Comparison of ENCODE assay signal across 8 mouse cellular contexts in the genomic region with DNA sequence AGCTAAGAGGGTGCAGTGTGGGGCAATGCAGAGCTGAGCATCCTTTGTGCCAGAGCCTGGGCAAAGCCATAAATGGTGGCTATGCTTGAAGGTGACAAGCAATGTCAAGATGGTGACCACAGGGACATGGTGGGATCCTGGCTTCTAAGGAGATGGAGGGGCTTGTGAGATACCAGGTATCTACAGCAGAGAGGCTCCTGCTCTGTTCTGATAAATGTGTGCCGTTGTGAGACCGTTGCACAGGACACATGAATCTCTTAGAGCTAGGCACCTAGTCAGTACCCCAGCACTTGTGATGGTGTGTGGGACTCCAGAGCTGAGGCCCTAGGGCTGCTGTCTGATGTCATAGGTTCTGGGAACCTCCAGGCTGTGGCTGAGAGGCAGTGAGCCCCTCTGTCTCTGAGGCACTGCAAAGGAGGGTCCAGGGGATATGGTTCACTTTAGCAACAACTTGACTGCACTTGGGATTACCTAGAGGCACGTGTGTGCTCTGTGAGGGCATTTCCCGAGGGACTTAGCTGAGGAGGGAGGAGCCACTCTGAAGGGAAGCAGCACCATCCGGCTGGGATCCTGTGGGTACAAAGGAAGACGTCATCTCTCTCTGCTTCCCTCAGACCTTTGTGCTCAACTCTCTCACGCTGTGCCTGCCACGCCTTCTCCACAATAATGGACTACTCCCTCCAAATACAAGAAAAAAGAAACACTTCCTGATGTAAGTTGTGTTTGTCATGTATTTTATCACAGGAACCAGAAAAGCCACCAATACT.
DNase-seq lines count a peak whose midpoint lies in the region; ATAC-seq lines count a peak whose summit lies in the region.

No protein-coding gene starts in this region.

- no peak overlapping the region for H3K9ac ChIP-seq in hindbrain, embryonic 13.5 days
- no peak overlapping the region for H3K9ac ChIP-seq in neural tube, embryonic 12.5 days

- ATAC-seq in hindbrain, embryonic 13.5 days (ENCODE audit: low FRiP score) = no peak
- ATAC-seq in neural tube, embryonic 12.5 days (ENCODE audit: low FRiP score, low read depth) = peak; percentile 24; the same call in 1 of the 2 replicates

- peak; percentile 38 for DNase-seq in kidney, postnatal 14 days
- no peak for DNase-seq in kidney, adult 11 months
- peak; percentile 64 for DNase-seq in embryo, embryonic 10 days (ENCODE audit: low spot score)
- no peak for DNase-seq in right cerebral cortex, postnatal 4 days
- no peak for DNase-seq in cerebellum, adult 8-10 months
- DNase-seq in testis, postnatal 14 days (ENCODE audit: low spot score) = no peak

- H3K4me1 ChIP-seq in hindbrain, embryonic 13.5 days (replicated peaks) = peaks cover 68% of the 10 kb centered on the region
- H3K4me1 ChIP-seq in neural tube, embryonic 12.5 days = peaks cover 66% of the 10 kb centered on the region

- peaks cover 25% of the 10 kb centered on the region for H3K27me3 ChIP-seq in hindbrain, embryonic 13.5 days
- peaks cover 15% of the 10 kb centered on the region; the same call in 1 of the 2 replicates for H3K27me3 ChIP-seq in neural tube, embryonic 12.5 days (replicated peaks)

- H3K27ac ChIP-seq in hindbrain, embryonic 13.5 days = peak overlapping the region; percentile 92
- no peak overlapping the region for H3K27ac ChIP-seq in neural tube, embryonic 12.5 days

- WGBS in hindbrain, embryonic 13.5 days = 22% methylated on average over 8 of the region's 8 CpGs
- 26% methylated on average over 8 of the region's 8 CpGs for WGBS in neural tube, embryonic 12.5 days

- no peak overlapping the region; the same call in 1 of the 2 replicates for H3K4me2 ChIP-seq in hindbrain, embryonic 13.5 days
- peak overlapping the region; percentile 26 for H3K4me2 ChIP-seq in neural tube, embryonic 12.5 days (replicated peaks)

- no peaks in the 10 kb centered on the region for H3K9me3 ChIP-seq in hindbrain, embryonic 13.5 days
- H3K9me3 ChIP-seq in neural tube, embryonic 12.5 days = no peaks in the 10 kb centered on the region

- no peaks in the 10 kb centered on the region for H3K36me3 ChIP-seq in hindbrain, embryonic 13.5 days
- no peaks in the 10 kb centered on the region for H3K36me3 ChIP-seq in neural tube, embryonic 12.5 days

- no peak overlapping the region for H3K4me3 ChIP-seq in hindbrain, embryonic 13.5 days
- no peak overlapping the region for H3K4me3 ChIP-seq in neural tube, embryonic 12.5 days

Comparison
In these comparisons a context has a peak if more than half of its experiments do, and no peak if none do; other contexts are left out.
1. DNase-seq: peak in kidney, postnatal 14 days (single experiment) and embryo, embryonic 10 days (single experiment); none in kidney, adult 11 months (single experiment), right cerebral cortex, postnatal 4 days (single experiment), cerebellum, adult 8-10 months (single experiment) and testis, postnatal 14 days (single experiment).